Mouse (Mus musculus): Measurements from ENCODE around the gene Arl8b. TPM values are rescaled to one million over a fixed set of nuclear protein-coding genes. Genes with fewer than 3 reads are reported as not detected.

Gene Arl8b
- 7.0 and 9.2 TPM in 2 replicates for polyA plus RNA-seq (2012; rRNA removed)

- 11% methylated on average over 36 of the region's 36 CpGs for WGBS
- peak; percentile 92 for TF ChIP-seq CTCF (IDR thresholded peaks at IDR 0.05; ENCODE audit: extremely low read depth, insufficient read depth, insufficient read length, insufficient replicate concordance)
- peak; percentile 78 for TF ChIP-seq POLR2A (IDR thresholded peaks at IDR 0.05; ENCODE audit: low read depth, low read length)
- Histone ChIP-seq H3K36me3 (ENCODE audit: control insufficient read depth, insufficient read depth, low read length) (no peaks in the 10 kb centered on the region), H3K4me1 (ENCODE audit: control insufficient read depth, insufficient read depth, insufficient read length) (peaks cover 13% of the 10 kb centered on the region), H3K27ac (ENCODE audit: insufficient read depth, low read length) (peak within 1 kb of the TSS; percentile 79), H3K27me3 (ENCODE audit: control insufficient read depth, insufficient read depth, low read length) (no peaks in the 10 kb centered on the region), H3K4me3 (ENCODE audit: extremely low read depth, insufficient read depth, insufficient read length) (peak within 1 kb of the TSS; percentile 73)
- peak; percentile 88 to 95 for DNase-seq (ENCODE audit: low read depth in 1 of 2, low spot score in 2 of 2)
These were observed at the start of gene Arl8b for GRCm38 (mm10) chr6:108782526-108783183. Gene Arl8b, plus strand, starts transcription at chr6:108783099.

GRCm38 (mm10) chr6:108735910-108736750 lies 46.8 kb upstream of the Arl8b start:
- Histone ChIP-seq H3K27ac (ENCODE audit: insufficient read depth, low read length) (no peak overlapping the region), H3K36me3 (ENCODE audit: control insufficient read depth, insufficient read depth, low read length) (no peaks in the 10 kb centered on the region), H3K4me3 (ENCODE audit: extremely low read depth, insufficient read depth, insufficient read length) (no peak overlapping the region), H3K27me3 (ENCODE audit: control insufficient read depth, insufficient read depth, low read length) (no peaks in the 10 kb centered on the region), H3K4me1 (ENCODE audit: control insufficient read depth, insufficient read depth, insufficient read length) (peaks cover 8% of the 10 kb centered on the region; the same call in 1 of the 2 replicates)
- DNase-seq (ENCODE audit: low read depth in 1 of 2, low spot score in 2 of 2) = peak; percentile 66 to 85
- TF ChIP-seq POLR2A (IDR thresholded peaks at IDR 0.05; ENCODE audit: low read depth, low read length) (no peak), CTCF (IDR thresholded peaks at IDR 0.05; ENCODE audit: extremely low read depth, insufficient read depth, insufficient read length, insufficient replicate concordance) (peak; percentile 59; the same call in 1 of the 2 replicates)
- WGBS = 50% methylated on average over 9 of the region's 9 CpGs

DNA sequence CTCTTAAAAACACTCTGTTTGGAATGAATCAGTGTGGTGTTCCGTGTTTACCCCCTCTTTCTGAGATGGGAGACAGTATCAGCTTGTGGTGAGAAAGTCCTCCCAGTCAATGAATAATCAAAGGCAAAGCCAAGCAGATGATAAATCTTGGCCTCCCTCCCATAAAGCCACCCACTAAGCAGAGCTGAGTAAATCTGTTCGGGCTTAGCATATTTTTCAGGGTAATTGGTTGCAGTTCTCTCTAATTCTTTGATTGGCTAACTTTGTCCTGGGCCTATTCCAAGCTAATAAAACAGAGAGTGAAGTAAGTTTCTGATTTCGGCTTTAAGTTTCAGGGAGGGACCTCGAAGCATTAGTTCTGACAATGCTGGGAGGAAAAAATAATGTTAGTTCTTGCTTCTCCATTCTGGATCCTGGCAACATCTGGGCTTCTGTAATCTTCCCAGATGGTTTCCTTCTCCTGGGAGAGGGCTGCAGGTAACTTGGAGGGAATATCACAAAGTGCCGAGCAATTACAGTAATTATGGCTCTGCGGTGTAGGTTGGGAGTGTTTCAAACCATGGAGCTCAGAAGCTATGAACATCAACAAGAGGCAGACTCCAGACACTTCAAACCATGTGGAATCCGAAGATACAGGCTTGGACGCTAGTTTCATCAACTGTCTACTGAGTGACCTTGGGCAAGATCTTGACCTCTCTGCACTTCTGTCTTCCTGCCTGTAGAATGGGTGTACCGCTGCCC lies 44.3 kb upstream of the Arl8b start:
- H3K4me3 ChIP-seq (ENCODE audit: extremely low read depth, insufficient read depth, insufficient read length) = no peak overlapping the region
- DNase-seq (ENCODE audit: low read depth in 1 of 2, low spot score in 2 of 2) = no peak
- no peaks in the 10 kb centered on the region for H3K4me1 ChIP-seq (ENCODE audit: control insufficient read depth, insufficient read depth, insufficient read length)
- H3K36me3 ChIP-seq (ENCODE audit: control insufficient read depth, insufficient read depth, low read length) = no peaks in the 10 kb centered on the region
- WGBS = 81% methylated on average over 9 of the region's 9 CpGs
- H3K27ac ChIP-seq (ENCODE audit: insufficient read depth, low read length) = no peak overlapping the region
- no peaks in the 10 kb centered on the region for H3K27me3 ChIP-seq (ENCODE audit: control insufficient read depth, insufficient read depth, low read length)
- TF ChIP-seq POLR2A (IDR thresholded peaks at IDR 0.05; ENCODE audit: low read depth, low read length) (no peak), CTCF (IDR thresholded peaks at IDR 0.05; ENCODE audit: extremely low read depth, insufficient read depth, insufficient read length, insufficient replicate concordance) (no peak)

- no peak overlapping the region for H3K27ac ChIP-seq (ENCODE audit: insufficient read depth, low read length)
These were observed 42.3 kb upstream of the Arl8b start for GRCm38 (mm10) chr6:108740579-108740978.

GRCm38 (mm10) chr6:108743730-108744129 lies 39.2 kb upstream of the Arl8b start:
- Histone ChIP-seq H3K4me3 (ENCODE audit: extremely low read depth, insufficient read depth, insufficient read length) (no peak overlapping the region), H3K4me1 (ENCODE audit: control insufficient read depth, insufficient read depth, insufficient read length) (no peaks in the 10 kb centered on the region), H3K27ac (ENCODE audit: insufficient read depth, low read length) (no peak overlapping the region), H3K36me3 (ENCODE audit: control insufficient read depth, insufficient read depth, low read length) (no peaks in the 10 kb centered on the region), H3K27me3 (ENCODE audit: control insufficient read depth, insufficient read depth, low read length) (no peaks in the 10 kb centered on the region)
- TF ChIP-seq CTCF (IDR thresholded peaks at IDR 0.05; ENCODE audit: extremely low read depth, insufficient read depth, insufficient read length, insufficient replicate concordance) = no peak
- TF ChIP-seq POLR2A (IDR thresholded peaks at IDR 0.05; ENCODE audit: low read depth, low read length) = no peak
- 93% methylated on average over 5 of the region's 5 CpGs for WGBS
- no peak for DNase-seq (ENCODE audit: low read depth in 1 of 2, low spot score in 2 of 2)

More at GRCm38 (mm10) chr6:108740579-108740978, 42.3 kb upstream of the Arl8b start:
- Histone ChIP-seq H3K27me3 (ENCODE audit: control insufficient read depth, insufficient read depth, low read length) (no peaks in the 10 kb centered on the region), H3K36me3 (ENCODE audit: control insufficient read depth, insufficient read depth, low read length) (no peaks in the 10 kb centered on the region), H3K4me1 (ENCODE audit: control insufficient read depth, insufficient read depth, insufficient read length) (no peaks in the 10 kb centered on the region), H3K4me3 (ENCODE audit: extremely low read depth, insufficient read depth, insufficient read length) (no peak overlapping the region)
- TF ChIP-seq CTCF (IDR thresholded peaks at IDR 0.05; ENCODE audit: extremely low read depth, insufficient read depth, insufficient read length, insufficient replicate concordance) = no peak
- no peak for TF ChIP-seq POLR2A (IDR thresholded peaks at IDR 0.05; ENCODE audit: low read depth, low read length)
- 76% methylated on average over 4 of the region's 4 CpGs for WGBS
- no peak for DNase-seq (ENCODE audit: low read depth in 1 of 2, low spot score in 2 of 2)

GRCm38 (mm10) chr6:108751324-108751723 lies 31.6 kb upstream of the Arl8b start:
- Histone ChIP-seq H3K4me1 (ENCODE audit: control insufficient read depth, insufficient read depth, insufficient read length) (no peaks in the 10 kb centered on the region), H3K27ac (ENCODE audit: insufficient read depth, low read length) (no peak overlapping the region), H3K27me3 (ENCODE audit: control insufficient read depth, insufficient read depth, low read length) (no peaks in the 10 kb centered on the region), H3K4me3 (ENCODE audit: extremely low read depth, insufficient read depth, insufficient read length) (no peak overlapping the region), H3K36me3 (ENCODE audit: control insufficient read depth, insufficient read depth, low read length) (no peaks in the 10 kb centered on the region)
- 83% methylated on average over 7 of the region's 7 CpGs for WGBS
- no peak for TF ChIP-seq POLR2A (IDR thresholded peaks at IDR 0.05; ENCODE audit: low read depth, low read length)
- TF ChIP-seq CTCF (IDR thresholded peaks at IDR 0.05; ENCODE audit: extremely low read depth, insufficient read depth, insufficient read length, insufficient replicate concordance) = no peak
- DNase-seq (ENCODE audit: low read depth in 1 of 2, low spot score in 2 of 2) = no peak
